14 mouse cellular contexts compared by ENCODE assay signal in genomic region chr1:55212771-55213170, GRCm38 (mm10).
"Had no signal": no experiment of that assay in that cellular context is flagged by ENCODE, and none has a peak within 500 bp of the region (broad histone marks: within the 10 kb centered on the region; RNA-seq: fewer than 3 reads in every experiment).

No protein-coding gene starts in this region.

- H3K36me3 ChIP-seq: liver, embryonic 15.5 days; midbrain, embryonic 15.5 days; neural tube, embryonic 12.5 days had no signal

- H3K27ac ChIP-seq: left cerebral cortex, adult 2 months; limb, embryonic 10.5 days; liver, embryonic 15.5 days; macrophage; midbrain, embryonic 15.5 days; neural tube, embryonic 12.5 days had no signal

- H3K4me3 ChIP-seq: left cerebral cortex, adult 2 months; limb, embryonic 10.5 days; liver, embryonic 15.5 days; megakaryocyte, embryonic 14.5 days; midbrain, embryonic 15.5 days; neural tube, embryonic 12.5 days had no signal

- H3K4me1 ChIP-seq: midbrain, embryonic 15.5 days; neural tube, embryonic 12.5 days had no signal

- ATAC-seq: midbrain, embryonic 15.5 days had no signal

- H3K27me3 ChIP-seq: liver, embryonic 15.5 days; megakaryocyte, embryonic 14.5 days; midbrain, embryonic 15.5 days; neural tube, embryonic 12.5 days had no signal

- DNase-seq: kidney, adult 18-20 months; kidney, postnatal 25 days; lung, embryonic 14.5 days; lung, postnatal 14 days; retina, postnatal 1 day; right cerebral cortex, postnatal 4 days; thymus, postnatal 14 days had no signal
